Mouse (Mus musculus): ENCODE data around the gene Prmt8. TPM values are rescaled to one million over a fixed set of nuclear protein-coding genes. Genes with fewer than 3 reads are reported as not detected.

Gene Prmt8
- polyA plus RNA-seq, 1 experiment: not detected

DNA sequence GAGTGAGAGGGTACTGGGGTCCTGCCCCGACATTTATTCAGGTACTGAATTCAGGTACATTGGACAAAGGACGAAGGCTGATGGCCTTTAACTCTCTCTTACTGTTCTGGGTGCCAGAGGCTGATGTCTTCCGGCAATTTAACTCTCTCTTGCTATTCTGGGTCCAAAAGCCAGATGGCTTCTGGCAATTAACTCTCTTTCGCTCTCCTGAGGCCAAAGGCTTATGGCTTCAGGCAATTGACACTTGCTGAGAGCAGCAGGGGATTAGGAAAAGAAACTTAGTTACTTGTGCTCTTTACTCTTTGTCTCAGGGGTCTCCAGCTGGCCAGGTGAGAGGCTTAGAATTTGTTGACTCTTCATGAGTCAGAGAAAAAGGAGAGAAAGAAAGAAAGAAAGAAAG, 113.3 kb downstream of the Prmt8 start:
- TF ChIP-seq GATA1 (IDR thresholded peaks at IDR 0.05; ENCODE audit: low read length): no peak

DNA sequence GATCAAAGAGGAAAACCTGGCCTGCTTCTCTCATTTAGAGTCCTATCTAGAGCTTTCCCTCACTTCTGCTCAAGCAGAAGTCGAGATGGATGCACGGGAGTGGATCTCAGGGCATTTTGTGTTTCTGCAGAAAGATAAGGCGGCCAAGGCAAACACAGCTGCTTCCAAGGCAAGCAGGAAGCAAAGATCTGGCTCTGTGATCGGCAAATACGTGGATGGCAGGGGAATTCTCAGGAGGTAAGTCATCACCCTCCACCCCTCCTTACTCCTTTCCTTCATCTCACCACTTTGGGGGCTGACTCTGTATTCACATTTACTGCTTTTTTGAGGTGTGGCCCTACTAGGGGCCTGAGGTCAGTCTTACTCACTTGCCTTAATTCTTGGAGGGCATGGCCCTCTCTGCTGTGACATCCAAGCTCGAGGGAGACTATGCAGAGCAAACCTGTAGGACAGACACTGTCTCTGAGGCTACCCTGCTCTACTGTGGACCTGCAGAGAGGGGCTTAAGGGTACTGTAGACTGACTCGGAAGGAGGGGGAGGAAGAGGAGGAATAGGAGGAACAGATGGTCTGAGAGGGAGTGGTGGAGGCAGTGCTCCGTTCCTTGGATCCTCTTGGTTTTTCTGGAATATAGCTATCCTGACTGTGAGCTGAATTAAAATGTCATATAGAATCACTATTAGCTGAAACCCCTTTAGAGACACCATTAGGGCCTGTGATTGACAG, 128.0 kb downstream of the Prmt8 start:
- no peak for TF ChIP-seq GATA1 (IDR thresholded peaks at IDR 0.05; ENCODE audit: low read length)

Other genes with a start within 250 kb of the Prmt8 start
- gene Cracr2a, start 208.1 kb downstream of the Prmt8 start, polyA plus RNA-seq (2012): not detected in 2 replicates
- gene Tspan11, start 118.1 kb upstream of the Prmt8 start, polyA plus RNA-seq (2012): not detected in 2 replicates